Mouse (Mus musculus) right cerebral cortex, postnatal 36 days (tissue): ENCODE data around the gene Zbtb7b.
"Not testable (repeated sequence)": the region's sequence is repeated elsewhere in the genome, so short reads cannot be mapped to it uniquely, and the experiment has no call there.

Experiments
- DNase-seq, 2 experiments: peaks; one replicate each; pipeline ENCODE4 v3.0.0; 2022; ENCODE audit warnings: low spot score in 2 of 2, mixed read lengths in 1 of 2

Zbtb7b gene

GRCm38 (mm10) chr3:89394006-89394893 is at the start of gene Zbtb7b:
Gene Zbtb7b (minus strand): TSS chr3:89394776.
- DNase-seq: peak in 1 of 2 experiments; percentile 28

- DNase-seq: no peak
Observed at GRCm38 (mm10) chr3:89440691-89441090, 46.1 kb upstream of the Zbtb7b start.

- DNase-seq: no peak
Observed at GRCm38 (mm10) chr3:89437269-89437668, 42.7 kb upstream of the Zbtb7b start.

GRCm38 (mm10) chr3:89436176-89437113 is 41.9 kb upstream of the Zbtb7b start, which contains the start of gene Pbxip1:
Gene Pbxip1 (plus strand): TSS chr3:89436706.
- DNase-seq: no peak

- DNase-seq: no peak
Observed at GRCm38 (mm10) chr3:89435041-89435440, 40.5 kb upstream of the Zbtb7b start.

GRCm38 (mm10) chr3:89434532-89434931 is 40.0 kb upstream of the Zbtb7b start:
- no peak for DNase-seq

GRCm38 (mm10) chr3:89432606-89433005 is 38.0 kb upstream of the Zbtb7b start:
- DNase-seq: no peak

- DNase-seq: peak; percentile 96 to 97
Observed at GRCm38 (mm10) chr3:89430171-89431159, 35.9 kb upstream of the Zbtb7b start, which contains the start of gene Pygo2. Gene Pygo2 (plus strand): TSS chr3:89430214.

GRCm38 (mm10) chr3:89429021-89429420 is 34.4 kb upstream of the Zbtb7b start:
- not testable (repeated sequence) for DNase-seq

GRCm38 (mm10) chr3:89425876-89426275 is 31.3 kb upstream of the Zbtb7b start:
- DNase-seq: no peak

GRCm38 (mm10) chr3:89425141-89425525 is 30.6 kb upstream of the Zbtb7b start:
- no peak for DNase-seq

- DNase-seq: no peak
Observed at GRCm38 (mm10) chr3:89424416-89425140, 30.0 kb upstream of the Zbtb7b start.

GRCm38 (mm10) chr3:89422556-89423205 is 28.1 kb upstream of the Zbtb7b start:
- no peak for DNase-seq

- DNase-seq: no peak
Observed at GRCm38 (mm10) chr3:89421810-89422473, 27.4 kb upstream of the Zbtb7b start.

GRCm38 (mm10) chr3:89421002-89421774 is 26.6 kb upstream of the Zbtb7b start:
- peak; percentile 52 to 64 for DNase-seq

GRCm38 (mm10) chr3:89420421-89420820 is 25.8 kb upstream of the Zbtb7b start:
- no peak for DNase-seq

- no peak for DNase-seq
Observed at GRCm38 (mm10) chr3:89419981-89420380, 25.4 kb upstream of the Zbtb7b start.

GRCm38 (mm10) chr3:89419571-89419970 is 25.0 kb upstream of the Zbtb7b start:
- DNase-seq: no peak
